ENCODE assay signal across 19 mouse cellular contexts in genomic region chr7:95253862-95254545, GRCm38 (mm10).
DNase-seq lines count a peak whose midpoint lies in the region; ATAC-seq and TF ChIP-seq lines count a peak whose summit lies in the region.
"Had no signal": no experiment of that assay in that cellular context is flagged by ENCODE, and none has a peak within 500 bp of the region (broad histone marks: within the 10 kb centered on the region; RNA-seq: fewer than 3 reads in every experiment).

No protein-coding gene starts in this region.

- no peak for DNase-seq in forebrain, embryonic 11.5 days (ENCODE audit: low spot score)
- peak; percentile 27 for DNase-seq in lung, embryonic 14.5 days
- DNase-seq in lung, postnatal 36 days, result no peak
- peak; percentile 54 for DNase-seq in brain, embryonic 18.5 days (ENCODE audit: low read depth, low spot score)
- DNase-seq in gastrocnemius, postnatal 14 days, result no peak
- no peak for DNase-seq in heart, postnatal 25 days (ENCODE audit: low spot score)
- DNase-seq: adrenal gland, adult 8-10 months; cerebellum, adult 11 months; cerebellum, adult 8-10 months; cerebellum, postnatal 14 days; embryo, embryonic 11 days; gastrocnemius, postnatal 10 days; heart, postnatal 36 days; kidney, adult 18-20 months; kidney, postnatal 10 days had no signal

- H3K4me3 ChIP-seq in forebrain, embryonic 15.5 days, result no peak overlapping the region
- no peak overlapping the region for H3K4me3 ChIP-seq in forebrain, embryonic 11.5 days (ENCODE audit: low read depth, low read length)
- H3K4me3 ChIP-seq in lung, embryonic 14.5 days (ENCODE audit: low read depth, low read length), result no peak overlapping the region
- H3K4me3 ChIP-seq: embryonic facial prominence, embryonic 12.5 days; heart, embryonic 12.5 days; hindbrain, embryonic 15.5 days had no signal

- peak; percentile 92 for ATAC-seq in forebrain, embryonic 15.5 days (replicated peaks)
- ATAC-seq in forebrain, embryonic 11.5 days (replicated peaks; ENCODE audit: low FRiP score), result no peak
- ATAC-seq in lung, embryonic 14.5 days (ENCODE audit: insufficient read depth), result peak; percentile 38; the same call in 1 of the 2 replicates

- no peaks in the 10 kb centered on the region for H3K36me3 ChIP-seq in forebrain, embryonic 15.5 days
- H3K36me3 ChIP-seq in forebrain, embryonic 11.5 days (ENCODE audit: control insufficient read depth, insufficient read depth, low read length), result no peaks in the 10 kb centered on the region
- no peaks in the 10 kb centered on the region for H3K36me3 ChIP-seq in lung, embryonic 14.5 days (ENCODE audit: insufficient read depth)
- H3K36me3 ChIP-seq: embryonic facial prominence, embryonic 12.5 days; heart, embryonic 12.5 days; hindbrain, embryonic 15.5 days had no signal

- no peak for TF ChIP-seq CTCF in lung, embryonic 14.5 days (IDR thresholded peaks at IDR 0.05; ENCODE audit: low read depth)

- H3K9me3 ChIP-seq in forebrain, embryonic 15.5 days, result no peaks in the 10 kb centered on the region
- no peaks in the 10 kb centered on the region for H3K9me3 ChIP-seq in forebrain, embryonic 11.5 days (ENCODE audit: control insufficient read depth, low read length)
- H3K9me3 ChIP-seq in lung, embryonic 14.5 days (ENCODE audit: low read depth, low read length), result no peaks in the 10 kb centered on the region
- H3K9me3 ChIP-seq: embryonic facial prominence, embryonic 12.5 days; heart, embryonic 12.5 days; hindbrain, embryonic 15.5 days had no signal

- no peaks in the 10 kb centered on the region for H3K27me3 ChIP-seq in forebrain, embryonic 15.5 days
- no peaks in the 10 kb centered on the region for H3K27me3 ChIP-seq in forebrain, embryonic 11.5 days (ENCODE audit: control insufficient read depth, insufficient read depth, low read length)
- H3K27me3 ChIP-seq in lung, embryonic 14.5 days (ENCODE audit: insufficient read depth, low read length), result no peaks in the 10 kb centered on the region
- H3K27me3 ChIP-seq: embryonic facial prominence, embryonic 12.5 days; heart, embryonic 12.5 days; hindbrain, embryonic 15.5 days had no signal

- H3K4me1 ChIP-seq in forebrain, embryonic 15.5 days, result peaks cover 13% of the 10 kb centered on the region
- H3K4me1 ChIP-seq in forebrain, embryonic 11.5 days (replicated peaks; ENCODE audit: control insufficient read depth, insufficient read depth, low read length), result no peaks in the 10 kb centered on the region
- no peaks in the 10 kb centered on the region for H3K4me1 ChIP-seq in lung, embryonic 14.5 days (ENCODE audit: insufficient read depth)
- H3K4me1 ChIP-seq: embryonic facial prominence, embryonic 12.5 days; hindbrain, embryonic 15.5 days had no signal

- H3K27ac ChIP-seq in forebrain, embryonic 15.5 days (replicated peaks), result peak overlapping the region; percentile 70
- H3K27ac ChIP-seq in forebrain, embryonic 11.5 days (ENCODE audit: low read depth, low read length), result no peak overlapping the region
- no peak overlapping the region for H3K27ac ChIP-seq in lung, embryonic 14.5 days (ENCODE audit: low read depth)
- H3K27ac ChIP-seq: embryonic facial prominence, embryonic 12.5 days; hindbrain, embryonic 15.5 days had no signal

- intact Hi-C loops in gastrocnemius, postnatal 14 days (cut with DNase I; ENCODE audit: low total_unique reads), result no loop called here
- intact Hi-C loops in heart, postnatal 25 days (cut with DNase I), result no loop called here

- WGBS in forebrain, embryonic 15.5 days, result 50% methylated on average over 5 of the region's 5 CpGs
- 84% methylated on average over 5 of the region's 5 CpGs for WGBS in forebrain, embryonic 11.5 days
- 41% methylated on average over 5 of the region's 5 CpGs for WGBS in lung, embryonic 14.5 days

- H3K9ac ChIP-seq in forebrain, embryonic 15.5 days (replicated peaks), result no peak overlapping the region
- no peak overlapping the region for H3K9ac ChIP-seq in forebrain, embryonic 11.5 days (ENCODE audit: low read length)
- H3K9ac ChIP-seq in lung, embryonic 14.5 days, result no peak overlapping the region
- H3K9ac ChIP-seq: embryonic facial prominence, embryonic 12.5 days; heart, embryonic 12.5 days; hindbrain, embryonic 15.5 days had no signal

- H3K4me2 ChIP-seq in forebrain, embryonic 15.5 days (replicated peaks), result no peak overlapping the region
- H3K4me2 ChIP-seq in forebrain, embryonic 11.5 days (ENCODE audit: low read depth, low read length, severe bottlenecking), result no peak overlapping the region
- no peak overlapping the region for H3K4me2 ChIP-seq in lung, embryonic 14.5 days
- H3K4me2 ChIP-seq: embryonic facial prominence, embryonic 12.5 days; heart, embryonic 12.5 days; hindbrain, embryonic 15.5 days had no signal

Comparison
In these comparisons a context has a peak if more than half of its experiments do, and no peak if none do; other contexts are left out.
1. DNase-seq: peak in lung, embryonic 14.5 days (single experiment) and brain, embryonic 18.5 days (single experiment); none in forebrain, embryonic 11.5 days (single experiment), lung, postnatal 36 days (single experiment), gastrocnemius, postnatal 14 days (single experiment) and heart, postnatal 25 days (single experiment).